Mouse (Mus musculus): Measurements from ENCODE around the gene Inhbe. TPM values are rescaled to one million over a fixed set of nuclear protein-coding genes. Genes with fewer than 3 reads are reported as not detected.

The Inhbe gene
- polyA plus RNA-seq, 1 experiment from 2014 or later, result not detected

DNA sequence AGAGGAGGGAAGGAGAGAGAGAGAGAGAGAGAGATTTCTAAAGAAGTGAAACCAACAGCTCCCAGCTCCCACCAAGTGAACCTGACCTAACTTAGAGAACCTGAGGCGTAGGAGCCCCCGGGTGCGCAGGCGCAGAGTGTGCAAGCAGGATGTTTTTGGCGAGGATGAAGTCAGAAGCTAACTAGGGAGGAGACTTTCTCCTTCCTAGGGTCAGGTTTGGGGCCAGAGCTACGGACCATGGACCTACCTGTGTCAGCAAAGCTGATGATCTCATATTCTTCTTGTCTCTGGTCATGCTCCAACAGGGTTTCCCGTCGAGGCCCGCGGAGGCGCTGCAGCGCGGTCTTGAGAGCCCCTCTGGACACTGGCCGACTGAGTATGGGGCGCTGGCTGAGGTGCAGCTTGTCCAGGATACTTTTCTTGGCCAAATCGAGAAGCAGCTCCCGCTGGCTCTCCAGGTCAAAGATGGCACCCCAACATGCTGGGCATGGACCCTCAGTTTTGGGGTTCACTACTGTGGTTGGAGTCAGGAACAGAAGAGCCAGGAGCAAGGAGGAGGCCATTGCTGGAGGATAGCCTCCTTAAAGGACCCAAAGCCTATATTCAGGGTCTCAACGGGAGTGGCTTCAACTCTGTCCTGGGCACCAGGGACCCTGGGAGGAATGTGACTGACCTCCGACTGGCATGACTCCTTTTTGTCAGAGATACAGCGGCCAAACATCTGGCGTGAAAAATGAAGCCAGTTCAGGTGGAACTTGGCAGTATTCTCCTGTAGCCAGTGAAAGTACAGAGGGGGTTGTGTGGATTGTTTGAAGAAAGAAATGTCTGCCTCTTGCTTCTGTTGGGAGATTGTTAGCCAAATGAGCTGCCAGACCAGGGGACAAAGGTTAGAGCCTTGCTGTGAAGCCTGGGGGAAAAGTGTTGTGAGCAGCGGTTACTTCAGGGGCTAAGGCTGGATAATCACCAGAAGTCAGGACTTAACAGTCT is 15.9 kb upstream of the Inhbe start, which contains the start of gene Inhbc:
Gene Inhbc (minus strand): TSS at position 598 of the 987 bp plus-strand sequence.
- H3K9ac ChIP-seq (ENCODE audit: low read length), result no peak within 1 kb of the TSS
- no peaks in the 10 kb centered on the region for H3K4me1 ChIP-seq (ENCODE audit: control insufficient read depth, insufficient read depth, low read length)
- no peaks in the 10 kb centered on the region for H3K27me3 ChIP-seq (ENCODE audit: control insufficient read depth, insufficient read depth, low read length)
- no peak within 1 kb of the TSS for H3K27ac ChIP-seq (ENCODE audit: low read depth, low read length)
- ATAC-seq (ENCODE audit: low FRiP score) (no peak), DNase-seq (ENCODE audit: low spot score, missing footprints) (peak; percentile 65)
- no peaks in the 10 kb centered on the region for H3K36me3 ChIP-seq (ENCODE audit: control insufficient read depth, insufficient read depth, low read length)
- H3K9me3 ChIP-seq (ENCODE audit: control insufficient read depth, low read length), result no peaks in the 10 kb centered on the region
- WGBS, result 74% methylated on average over 22 of the region's 22 CpGs
- no peak within 1 kb of the TSS for H3K4me2 ChIP-seq
- H3K4me3 ChIP-seq (ENCODE audit: low read depth, low read length), result no peak within 1 kb of the TSS

DNA sequence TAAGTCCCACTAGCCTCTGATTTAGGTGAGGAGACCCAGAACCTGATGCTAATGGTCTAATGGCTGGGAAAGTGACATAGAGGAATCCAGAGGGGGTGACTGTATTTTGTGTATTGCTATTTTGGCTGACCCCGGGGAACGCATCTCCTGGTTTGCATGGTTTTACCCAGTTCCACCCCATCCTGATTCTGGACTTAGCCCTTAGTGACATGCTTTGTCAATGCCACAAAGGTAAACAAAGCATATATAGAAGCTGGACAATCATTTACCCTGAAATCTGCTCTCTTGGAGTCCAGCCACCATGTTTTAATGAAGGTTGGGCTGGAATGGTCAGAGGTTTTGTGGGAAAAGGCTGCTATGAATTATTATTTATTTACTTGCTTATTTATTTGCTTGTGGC is 14.1 kb upstream of the Inhbe start:
- no peak for ATAC-seq (ENCODE audit: low FRiP score)
- no peaks in the 10 kb centered on the region for H3K9me3 ChIP-seq (ENCODE audit: control insufficient read depth, low read length)
- H3K9ac ChIP-seq (ENCODE audit: low read length), result no peak overlapping the region
- no peak overlapping the region for H3K27ac ChIP-seq (ENCODE audit: low read depth, low read length)
- no peaks in the 10 kb centered on the region for H3K36me3 ChIP-seq (ENCODE audit: control insufficient read depth, insufficient read depth, low read length)
- H3K4me1 ChIP-seq (ENCODE audit: control insufficient read depth, insufficient read depth, low read length), result no peaks in the 10 kb centered on the region
- no peaks in the 10 kb centered on the region for H3K27me3 ChIP-seq (ENCODE audit: control insufficient read depth, insufficient read depth, low read length)
- no peak for DNase-seq (ENCODE audit: low spot score, missing footprints)
- no peak overlapping the region for H3K4me2 ChIP-seq
- H3K4me3 ChIP-seq (ENCODE audit: low read depth, low read length), result no peak overlapping the region
- WGBS, result 86% methylated on average over 2 of the region's 2 CpGs

DNA sequence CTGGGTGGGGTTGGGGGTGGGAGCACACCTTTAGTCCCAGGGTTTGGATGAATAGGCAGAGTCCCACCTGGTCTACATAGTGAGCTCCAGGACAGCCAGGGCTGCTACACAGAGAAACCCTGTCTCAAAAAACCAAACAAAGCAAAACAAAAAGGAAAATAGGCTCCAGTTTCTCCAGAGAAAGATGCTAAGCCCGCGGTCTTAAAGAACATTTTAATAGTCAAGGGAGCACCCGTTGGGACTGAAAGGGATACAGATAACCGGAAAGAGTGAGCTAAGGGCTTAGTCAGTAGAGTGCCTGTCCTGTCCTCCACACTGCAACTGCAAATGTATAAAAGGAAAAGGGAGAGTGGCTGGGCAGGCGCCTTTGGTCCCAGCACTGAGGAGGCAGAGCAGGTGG is 12.9 kb upstream of the Inhbe start:
- ATAC-seq (ENCODE audit: low FRiP score) (no peak), DNase-seq (ENCODE audit: low spot score, missing footprints) (peak; percentile 71)
- H3K4me3 ChIP-seq (ENCODE audit: low read depth, low read length), result no peak overlapping the region
- H3K4me2 ChIP-seq, result no peak overlapping the region
- WGBS, result 79% methylated on average over 5 of the region's 5 CpGs
- no peaks in the 10 kb centered on the region for H3K36me3 ChIP-seq (ENCODE audit: control insufficient read depth, insufficient read depth, low read length)
- H3K9ac ChIP-seq (ENCODE audit: low read length), result no peak overlapping the region
- H3K4me1 ChIP-seq (ENCODE audit: control insufficient read depth, insufficient read depth, low read length), result no peaks in the 10 kb centered on the region
- no peak overlapping the region for H3K27ac ChIP-seq (ENCODE audit: low read depth, low read length)
- no peaks in the 10 kb centered on the region for H3K27me3 ChIP-seq (ENCODE audit: control insufficient read depth, insufficient read depth, low read length)
- no peaks in the 10 kb centered on the region for H3K9me3 ChIP-seq (ENCODE audit: control insufficient read depth, low read length)

DNA sequence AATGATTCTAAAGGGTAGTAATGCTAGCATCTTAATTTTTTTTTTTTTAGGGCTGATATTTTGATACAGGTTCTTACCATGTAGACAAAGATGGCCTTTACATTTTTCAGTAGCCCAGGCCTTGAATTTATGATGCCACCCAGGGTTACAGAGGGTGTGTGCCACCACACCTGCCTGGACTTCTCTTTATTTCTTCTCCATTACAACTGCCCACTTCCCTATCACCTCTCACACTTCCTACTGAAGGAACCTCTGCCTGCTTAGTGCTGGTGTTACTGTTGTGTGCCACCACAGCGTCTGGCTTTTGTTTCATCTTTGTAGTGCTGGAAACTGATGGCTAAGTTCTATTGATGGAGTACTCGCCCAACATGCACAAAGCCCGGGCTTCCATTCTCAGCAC is 6.5 kb upstream of the Inhbe start:
- Histone ChIP-seq H3K9ac (ENCODE audit: low read length) (no peak overlapping the region), H3K4me2 (no peak overlapping the region), H3K4me1 (ENCODE audit: control insufficient read depth, insufficient read depth, low read length) (no peaks in the 10 kb centered on the region), H3K9me3 (ENCODE audit: control insufficient read depth, low read length) (no peaks in the 10 kb centered on the region), H3K4me3 (ENCODE audit: low read depth, low read length) (no peak overlapping the region), H3K27ac (ENCODE audit: low read depth, low read length) (no peak overlapping the region), H3K36me3 (ENCODE audit: control insufficient read depth, insufficient read depth, low read length) (no peaks in the 10 kb centered on the region), H3K27me3 (ENCODE audit: control insufficient read depth, insufficient read depth, low read length) (no peaks in the 10 kb centered on the region)
- 85% methylated on average over 3 of the region's 3 CpGs for WGBS
- DNase-seq (ENCODE audit: low spot score, missing footprints) (peak; percentile 67), ATAC-seq (ENCODE audit: low FRiP score) (no peak)

DNA sequence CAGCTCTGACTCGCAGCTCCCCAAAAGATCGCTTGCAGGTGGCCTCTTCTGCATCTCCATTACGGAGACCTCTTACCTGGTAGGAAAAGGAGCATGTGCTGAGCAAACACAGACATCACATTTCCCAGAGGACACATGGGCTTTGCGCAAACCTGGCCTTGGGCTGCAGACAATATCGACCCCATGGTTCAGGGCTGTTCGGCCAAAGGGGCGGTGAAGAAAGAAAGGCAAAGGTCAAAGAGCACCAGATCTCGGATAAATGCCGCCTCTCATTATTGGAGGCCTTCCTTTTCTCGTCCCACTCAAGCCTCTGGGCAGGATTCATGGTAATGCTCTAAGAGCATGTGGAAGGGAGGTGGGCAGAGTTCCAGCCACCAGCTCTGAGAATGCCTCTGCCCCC is 1.1 kb upstream of the Inhbe start:
- ATAC-seq (ENCODE audit: low FRiP score) (peak; percentile 26; the same call in 1 of the 2 replicates), DNase-seq (ENCODE audit: low spot score, missing footprints) (peak; percentile 59)
- Histone ChIP-seq H3K4me2 (no peak overlapping the region), H3K27ac (ENCODE audit: low read depth, low read length) (no peak overlapping the region), H3K4me3 (ENCODE audit: low read depth, low read length) (no peak overlapping the region), H3K36me3 (ENCODE audit: control insufficient read depth, insufficient read depth, low read length) (no peaks in the 10 kb centered on the region), H3K9ac (ENCODE audit: low read length) (no peak overlapping the region), H3K27me3 (ENCODE audit: control insufficient read depth, insufficient read depth, low read length) (no peaks in the 10 kb centered on the region; the same call in 1 of the 2 replicates), H3K9me3 (ENCODE audit: control insufficient read depth, low read length) (no peaks in the 10 kb centered on the region), H3K4me1 (ENCODE audit: control insufficient read depth, insufficient read depth, low read length) (peaks cover 3% of the 10 kb centered on the region)
- 50% methylated on average over 10 of the region's 10 CpGs for WGBS

DNA sequence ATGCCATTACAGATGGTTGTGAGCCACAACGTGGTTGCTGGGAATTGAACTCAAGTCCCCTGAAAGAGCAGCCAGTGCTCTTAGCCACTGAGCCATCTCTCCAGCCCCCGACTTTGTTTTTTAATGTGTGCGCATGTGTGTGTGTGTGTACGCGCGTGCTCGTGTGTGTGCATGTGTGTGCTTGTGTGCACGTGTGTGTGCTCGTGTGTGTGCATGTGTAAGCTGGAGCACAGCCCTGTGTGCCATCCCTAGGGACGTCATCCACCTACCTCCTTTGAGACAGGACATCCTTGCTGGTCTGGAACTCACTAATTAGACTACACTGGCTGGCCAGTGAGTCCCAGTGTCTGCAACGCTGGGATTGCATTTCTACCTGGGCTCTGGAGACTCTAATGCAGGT is 1.4 kb downstream of the Inhbe start:
- Histone ChIP-seq H3K4me2 (no peak overlapping the region), H3K36me3 (ENCODE audit: control insufficient read depth, insufficient read depth, low read length) (no peaks in the 10 kb centered on the region), H3K9ac (ENCODE audit: low read length) (no peak overlapping the region), H3K4me1 (ENCODE audit: control insufficient read depth, insufficient read depth, low read length) (peaks cover 3% of the 10 kb centered on the region), H3K27ac (ENCODE audit: low read depth, low read length) (no peak overlapping the region), H3K9me3 (ENCODE audit: control insufficient read depth, low read length) (no peaks in the 10 kb centered on the region), H3K27me3 (ENCODE audit: control insufficient read depth, insufficient read depth, low read length) (no peaks in the 10 kb centered on the region; the same call in 1 of the 2 replicates), H3K4me3 (ENCODE audit: low read depth, low read length) (no peak overlapping the region)
- ATAC-seq (ENCODE audit: low FRiP score), result no peak
- 88% methylated on average over 11 of the region's 11 CpGs for WGBS
- DNase-seq (ENCODE audit: low spot score, missing footprints), result peak; percentile 79

DNA sequence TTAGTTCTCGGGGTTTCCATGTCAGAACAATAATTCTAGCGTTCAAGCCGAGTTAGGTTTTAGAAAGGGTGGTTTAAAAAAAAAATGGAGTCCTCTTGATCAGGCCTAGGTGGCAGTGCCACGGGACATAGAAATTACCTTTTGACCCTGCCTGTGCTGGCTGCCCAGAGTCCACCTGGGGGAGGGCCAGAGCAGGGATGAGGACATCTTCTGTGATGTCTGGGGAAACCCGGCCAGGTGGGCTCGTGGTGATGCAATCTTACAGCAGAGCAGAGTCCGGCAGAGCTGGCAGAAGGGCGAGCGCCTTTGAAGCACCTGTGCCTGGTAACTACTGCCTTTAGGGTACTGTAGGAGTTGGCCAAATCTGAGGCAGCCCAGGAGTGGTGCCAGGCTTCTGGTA is 2.0 kb downstream of the Inhbe start:
- no peaks in the 10 kb centered on the region for H3K9me3 ChIP-seq (ENCODE audit: control insufficient read depth, low read length)
- H3K4me3 ChIP-seq (ENCODE audit: low read depth, low read length), result no peak overlapping the region
- no peak overlapping the region for H3K27ac ChIP-seq (ENCODE audit: low read depth, low read length)
- 91% methylated on average over 9 of the region's 9 CpGs for WGBS
- peak; percentile 8 for DNase-seq (ENCODE audit: low spot score, missing footprints)
- H3K4me2 ChIP-seq, result no peak overlapping the region
- H3K36me3 ChIP-seq (ENCODE audit: control insufficient read depth, insufficient read depth, low read length), result no peaks in the 10 kb centered on the region
- H3K4me1 ChIP-seq (ENCODE audit: control insufficient read depth, insufficient read depth, low read length), result peaks cover 3% of the 10 kb centered on the region
- no peaks in the 10 kb centered on the region; the same call in 1 of the 2 replicates for H3K27me3 ChIP-seq (ENCODE audit: control insufficient read depth, insufficient read depth, low read length)
- no peak for ATAC-seq (ENCODE audit: low FRiP score)
- H3K9ac ChIP-seq (ENCODE audit: low read length), result no peak overlapping the region

DNA sequence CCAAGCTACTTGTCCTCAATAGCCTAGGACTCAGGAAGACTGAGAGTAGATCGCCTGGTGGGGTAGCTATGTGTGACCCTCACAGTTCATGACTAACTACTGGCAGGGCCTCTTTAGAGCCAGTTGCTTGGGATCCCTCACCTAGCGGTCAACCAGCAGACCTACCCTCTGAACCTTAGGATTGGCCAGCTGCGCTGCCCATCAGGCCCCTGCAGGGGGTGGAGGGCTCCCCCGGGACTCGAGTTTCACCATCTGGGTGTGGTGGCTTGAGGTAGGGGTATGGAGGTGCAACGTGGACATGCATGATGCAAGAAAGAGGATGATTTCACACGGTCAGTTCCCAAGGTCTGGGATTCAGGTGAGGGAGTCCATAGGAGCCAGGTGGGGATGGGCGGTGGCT is 2.5 kb downstream of the Inhbe start:
- DNase-seq (ENCODE audit: low spot score, missing footprints) (no peak), ATAC-seq (ENCODE audit: low FRiP score) (no peak)
- Histone ChIP-seq H3K4me1 (ENCODE audit: control insufficient read depth, insufficient read depth, low read length) (peaks cover 3% of the 10 kb centered on the region), H3K4me3 (ENCODE audit: low read depth, low read length) (no peak overlapping the region), H3K4me2 (no peak overlapping the region), H3K27me3 (ENCODE audit: control insufficient read depth, insufficient read depth, low read length) (no peaks in the 10 kb centered on the region; the same call in 1 of the 2 replicates), H3K9me3 (ENCODE audit: control insufficient read depth, low read length) (no peaks in the 10 kb centered on the region), H3K27ac (ENCODE audit: low read depth, low read length) (no peak overlapping the region), H3K36me3 (ENCODE audit: control insufficient read depth, insufficient read depth, low read length) (no peaks in the 10 kb centered on the region), H3K9ac (ENCODE audit: low read length) (no peak overlapping the region)
- WGBS, result 72% methylated on average over 8 of the region's 8 CpGs

DNA sequence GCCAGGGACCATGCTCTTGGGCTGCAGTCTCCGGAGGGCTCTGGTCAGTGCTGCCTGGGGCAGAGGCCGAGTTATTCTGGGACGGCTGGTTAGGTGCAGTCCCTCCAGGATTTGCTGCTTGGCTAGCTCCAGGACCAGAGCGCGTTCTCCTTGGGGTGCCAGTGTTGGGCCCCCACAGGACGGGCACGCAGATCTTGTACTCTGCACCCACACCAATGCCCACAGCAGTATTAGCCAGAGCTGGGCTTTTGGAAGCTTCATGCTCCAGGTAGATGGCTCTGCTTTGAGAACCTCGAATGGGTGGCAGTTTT is 3.0 kb downstream of the Inhbe start:
- no peaks in the 10 kb centered on the region; the same call in 1 of the 2 replicates for H3K27me3 ChIP-seq (ENCODE audit: control insufficient read depth, insufficient read depth, low read length)
- H3K36me3 ChIP-seq (ENCODE audit: control insufficient read depth, insufficient read depth, low read length), result no peaks in the 10 kb centered on the region
- H3K9ac ChIP-seq (ENCODE audit: low read length), result peak overlapping the region; percentile 38; the same call in 1 of the 2 replicates
- peaks cover 3% of the 10 kb centered on the region for H3K4me1 ChIP-seq (ENCODE audit: control insufficient read depth, insufficient read depth, low read length)
- H3K4me2 ChIP-seq, result no peak overlapping the region; the same call in 1 of the 2 replicates
- DNase-seq (ENCODE audit: low spot score, missing footprints) (peak; percentile 65), ATAC-seq (ENCODE audit: low FRiP score) (peak; percentile 17; the same call in 1 of the 2 replicates)
- WGBS, result 85% methylated on average over 8 of the region's 8 CpGs
- no peak overlapping the region for H3K4me3 ChIP-seq (ENCODE audit: low read depth, low read length)
- no peaks in the 10 kb centered on the region for H3K9me3 ChIP-seq (ENCODE audit: control insufficient read depth, low read length)
- H3K27ac ChIP-seq (ENCODE audit: low read depth, low read length), result no peak overlapping the region

Data from midbrain, embryonic 11.5 days (tissue).